Mouse (Mus musculus) embryonic fibroblast, embryonic 13.5 days (primary cell): ENCODE measurements around the gene Tcaf1.

Experiments used
- CTCF ChIP-seq: IDR thresholded peaks from 2 replicates; pipeline ENCODE4 v1.5.1; 2011; ENCODE audit warnings: mild to moderate bottlenecking, control low read depth, low read length, moderate library complexity, borderline replicate concordance; ENCODE audit not compliant: insufficient read depth
- POLR2A ChIP-seq: IDR thresholded peaks from 2 replicates; pipeline ENCODE4 v1.6.1; 2011; ENCODE audit warnings: low read depth, mild to moderate bottlenecking, control low read depth, low read length, moderate library complexity

- no peak for TF ChIP-seq CTCF
- TF ChIP-seq POLR2A, result no peak
Measured at GRCm38 (mm10) chr6:42676011-42676410, 33.9 kb downstream of the Tcaf1 start.
